Mouse (Mus musculus) stomach, postnatal 0 days (tissue): ENCODE measurements at regions not wholly inside any gene's neighbourhood (a gene's known extent, or its start where the extent isn't known, plus 50 kb on each side); places are given as distances from the start of the nearest gene placed in this dataset.

Experiments
- CTCF ChIP-seq: IDR thresholded peaks from 2 replicates; pipeline ENCODE4 v1.5.1; 2016; ENCODE audit warnings: antibody characterized with exemption, low read depth, mild to moderate bottlenecking, moderate library complexity
- EP300 ChIP-seq: optimal IDR thresholded peaks from 2 replicates; pipeline ENCODE3; 2016; ENCODE audit warnings: antibody characterized with exemption

DNA sequence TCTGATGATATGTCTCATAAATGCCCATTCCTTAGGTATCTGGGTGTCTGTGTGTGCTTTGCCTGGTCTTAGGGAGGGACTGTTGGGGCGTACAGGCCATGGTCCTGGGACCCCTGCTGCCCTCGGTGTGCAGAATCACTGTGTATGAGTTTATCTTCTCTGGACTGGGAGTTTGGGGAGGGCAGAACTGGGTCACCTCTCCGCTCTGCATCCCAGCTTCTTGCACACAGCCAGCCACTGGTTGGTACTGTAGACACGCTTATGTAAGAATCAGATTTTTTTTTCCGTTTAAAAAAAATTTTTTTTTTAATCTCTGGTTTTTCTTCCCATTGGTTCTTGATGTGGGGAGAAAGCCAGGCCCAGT lies 140.8 kb upstream of the Ubr2 start:
- no peak for TF ChIP-seq CTCF
- TF ChIP-seq EP300 = no peak
